Mouse (Mus musculus) midbrain, embryonic 15.5 days (tissue): Measurements from ENCODE around the gene Galnt14. TPM values are rescaled to one million over a fixed set of nuclear protein-coding genes. Genes with fewer than 3 reads are reported as not detected.

ENCODE experiments used
- ATAC-seq: fragments of 200-750 bp; cut with Nextera tagmentation; replicated peaks from 2 replicates; pipeline ENCODE4 v1.8.0; 2017; ENCODE audit warnings: moderate TSS enrichment
- H3K27ac ChIP-seq: fragments of 300-500 bp; sonication (generic); 2 replicates; pipeline ENCODE4 v1.5.1; 2015; ENCODE audit warnings: mild to moderate bottlenecking, inconsistent platforms
- H3K27me3 ChIP-seq: fragments of 300-500 bp; sonication (generic); replicated peaks from 2 replicates; pipeline ENCODE4 v1.6.1; 2015; ENCODE audit warnings: inconsistent platforms
- H3K36me3 ChIP-seq: fragments of 300-500 bp; sonication (generic); replicated peaks from 2 replicates; pipeline ENCODE4 v1.6.1; 2015; ENCODE audit warnings: inconsistent platforms
- H3K4me1 ChIP-seq: fragments of 300-500 bp; sonication (generic); 2 replicates; pipeline ENCODE4 v1.6.1; 2015; ENCODE audit warnings: inconsistent platforms
- H3K4me2 ChIP-seq: fragments of 300-500 bp; sonication (generic); 2 replicates; pipeline ENCODE4 v1.6.1; 2015; ENCODE audit warnings: inconsistent platforms, mild to moderate bottlenecking, moderate library complexity
- H3K4me3 ChIP-seq: fragments of 300-500 bp; sonication (generic); 2 replicates; pipeline ENCODE4 v1.5.1; 2015; ENCODE audit warnings: mild to moderate bottlenecking, inconsistent platforms
- H3K9ac ChIP-seq: fragments of 300-500 bp; sonication (generic); 2 replicates; pipeline ENCODE4 v1.6.1; 2015; ENCODE audit warnings: mild to moderate bottlenecking, inconsistent platforms
- H3K9me3 ChIP-seq: fragments of 300-500 bp; sonication (generic); 2 replicates; pipeline ENCODE4 v1.6.1; 2016; ENCODE audit warnings: inconsistent platforms
- WGBS: fragments of 180-500 bp; shearing (Covaris S2); methylation state at CpG from one replicate; pipeline ENCODE4 v1.1.7; 2015; ENCODE audit warnings: mixed read lengths; 5-methylcytosine and 5-hydroxymethylcytosine counted together
- polyA plus RNA-seq: library from polyadenylated mRNA; unstranded; fragments of >200 nt; fragmentation: Nextera tagmentation; extraction: Ambion mirVana; gene quantifications from 2 replicates; pipeline ENCODE4 v1.2.1, GENCODE M21; 2015

The Galnt14 gene
- polyA plus RNA-seq, 1 experiment from 2014 or later: 21.7 TPM

- Histone ChIP-seq H3K27me3 (no peaks in the 10 kb centered on the region), H3K27ac (no peak overlapping the region), H3K4me2 (no peak overlapping the region), H3K9me3 (no peaks in the 10 kb centered on the region), H3K36me3 (no peaks in the 10 kb centered on the region), H3K9ac (no peak overlapping the region), H3K4me3 (no peak overlapping the region), H3K4me1 (peaks cover 30% of the 10 kb centered on the region)
- ATAC-seq: no peak
Observed at GRCm38 (mm10) chr17:73703571-73703970, 6.7 kb downstream of the Galnt14 start.

- H3K36me3 ChIP-seq: no peaks in the 10 kb centered on the region
- H3K9me3 ChIP-seq: no peaks in the 10 kb centered on the region
- WGBS: 25% methylated on average over 7 of the region's 7 CpGs
- H3K4me1 ChIP-seq: peaks cover 30% of the 10 kb centered on the region
- peak overlapping the region; percentile 72 for H3K27ac ChIP-seq
- no peak overlapping the region for H3K9ac ChIP-seq
- no peak overlapping the region for H3K4me2 ChIP-seq
- ATAC-seq: no peak
- no peak overlapping the region for H3K4me3 ChIP-seq
- H3K27me3 ChIP-seq: no peaks in the 10 kb centered on the region
Observed at GRCm38 (mm10) chr17:73701016-73701415, 9.2 kb downstream of the Galnt14 start.

GRCm38 (mm10) chr17:73699881-73700280, 10.4 kb downstream of the Galnt14 start:
- Histone ChIP-seq H3K9me3 (no peaks in the 10 kb centered on the region), H3K9ac (no peak overlapping the region), H3K27ac (0 out of 2 replicates have a peak overlapping the region, but pooled peaks have one; percentile 72), H3K4me3 (no peak overlapping the region), H3K27me3 (no peaks in the 10 kb centered on the region), H3K4me2 (no peak overlapping the region), H3K4me1 (peaks cover 30% of the 10 kb centered on the region), H3K36me3 (no peaks in the 10 kb centered on the region)
- WGBS: 31% methylated on average over 6 of the region's 6 CpGs
- no peak for ATAC-seq

GRCm38 (mm10) chr17:73694206-73694952, 15.9 kb downstream of the Galnt14 start:
- H3K9me3 ChIP-seq: no peaks in the 10 kb centered on the region
- H3K27me3 ChIP-seq: no peaks in the 10 kb centered on the region
- no peak overlapping the region for H3K27ac ChIP-seq
- H3K4me1 ChIP-seq: peaks cover 7% of the 10 kb centered on the region
- ATAC-seq: no peak
- no peaks in the 10 kb centered on the region for H3K36me3 ChIP-seq
- H3K4me2 ChIP-seq: no peak overlapping the region
- H3K4me3 ChIP-seq: no peak overlapping the region
- 91% methylated on average over 3 of the region's 3 CpGs for WGBS
- H3K9ac ChIP-seq: no peak overlapping the region

- H3K27ac ChIP-seq: no peak overlapping the region
Observed at GRCm38 (mm10) chr17:73688261-73688660, 22.0 kb downstream of the Galnt14 start.

GRCm38 (mm10) chr17:73686292-73686691, 24.0 kb downstream of the Galnt14 start:
- H3K4me1 ChIP-seq: 0 out of 2 replicates have a peak, but pooled peaks cover 3% of the 10 kb centered on the region
- H3K4me3 ChIP-seq: no peak overlapping the region
- H3K9me3 ChIP-seq: no peaks in the 10 kb centered on the region
- ATAC-seq: no peak
- H3K9ac ChIP-seq: no peak overlapping the region
- H3K4me2 ChIP-seq: no peak overlapping the region
- H3K36me3 ChIP-seq: no peaks in the 10 kb centered on the region
- WGBS: 78% methylated on average over 8 of the region's 8 CpGs
- no peak overlapping the region for H3K27ac ChIP-seq
- no peaks in the 10 kb centered on the region for H3K27me3 ChIP-seq

More at GRCm38 (mm10) chr17:73688261-73688660, 22.0 kb downstream of the Galnt14 start:
- WGBS: 66% methylated on average over 3 of the region's 3 CpGs
- Histone ChIP-seq H3K4me1 (0 out of 2 replicates have a peak, but pooled peaks cover 3% of the 10 kb centered on the region), H3K36me3 (no peaks in the 10 kb centered on the region), H3K4me3 (no peak overlapping the region), H3K27me3 (no peaks in the 10 kb centered on the region), H3K4me2 (no peak overlapping the region), H3K9me3 (no peaks in the 10 kb centered on the region), H3K9ac (no peak overlapping the region)
- ATAC-seq: no peak

- Histone ChIP-seq H3K27ac (no peak overlapping the region), H3K36me3 (no peaks in the 10 kb centered on the region), H3K4me2 (no peak overlapping the region), H3K27me3 (no peaks in the 10 kb centered on the region), H3K4me1 (0 out of 2 replicates have a peak, but pooled peaks cover 3% of the 10 kb centered on the region), H3K4me3 (no peak overlapping the region), H3K9me3 (no peaks in the 10 kb centered on the region), H3K9ac (no peak overlapping the region)
- ATAC-seq: no peak
- WGBS: 88% methylated on average over 5 of the region's 5 CpGs
Observed at GRCm38 (mm10) chr17:73684746-73685145, 25.5 kb downstream of the Galnt14 start.

- Histone ChIP-seq H3K9ac (no peak overlapping the region), H3K27ac (no peak overlapping the region), H3K4me1 (peaks cover 5% of the 10 kb centered on the region; the same call in 1 of the 2 replicates), H3K27me3 (no peaks in the 10 kb centered on the region), H3K4me2 (no peak overlapping the region), H3K9me3 (no peaks in the 10 kb centered on the region), H3K36me3 (no peaks in the 10 kb centered on the region), H3K4me3 (no peak overlapping the region)
- no peak for ATAC-seq
- 78% methylated on average over 5 of the region's 5 CpGs for WGBS
Observed at GRCm38 (mm10) chr17:73671921-73672320, 38.3 kb downstream of the Galnt14 start.

GRCm38 (mm10) chr17:73670048-73670447, 40.2 kb downstream of the Galnt14 start:
- no peaks in the 10 kb centered on the region for H3K36me3 ChIP-seq
- no peak overlapping the region for H3K9ac ChIP-seq
- no peaks in the 10 kb centered on the region for H3K9me3 ChIP-seq
- H3K4me3 ChIP-seq: no peak overlapping the region
- 87% methylated on average over 2 of the region's 2 CpGs for WGBS
- peaks cover 5% of the 10 kb centered on the region; the same call in 1 of the 2 replicates for H3K4me1 ChIP-seq
- no peaks in the 10 kb centered on the region for H3K27me3 ChIP-seq
- H3K4me2 ChIP-seq: no peak overlapping the region
- H3K27ac ChIP-seq: no peak overlapping the region
- ATAC-seq: no peak

- H3K27me3 ChIP-seq: no peaks in the 10 kb centered on the region
- no peak overlapping the region for H3K4me2 ChIP-seq
- no peak overlapping the region for H3K9ac ChIP-seq
- H3K4me1 ChIP-seq: peaks cover 5% of the 10 kb centered on the region; the same call in 1 of the 2 replicates
- H3K4me3 ChIP-seq: no peak overlapping the region
- 84% methylated on average over 1 of the region's 1 CpGs for WGBS
- peak overlapping the region; percentile 21; the same call in 1 of the 2 replicates for H3K27ac ChIP-seq
- H3K36me3 ChIP-seq: no peaks in the 10 kb centered on the region
- no peaks in the 10 kb centered on the region for H3K9me3 ChIP-seq
- peak; percentile 75; the same call in 1 of the 2 replicates for ATAC-seq
Observed at GRCm38 (mm10) chr17:73668996-73669395, 41.3 kb downstream of the Galnt14 start.

GRCm38 (mm10) chr17:73663237-73663636, 47.0 kb downstream of the Galnt14 start:
- no peaks in the 10 kb centered on the region for H3K36me3 ChIP-seq
- H3K27me3 ChIP-seq: no peaks in the 10 kb centered on the region
- no peak overlapping the region for H3K4me3 ChIP-seq
- ATAC-seq: no peak
- H3K4me2 ChIP-seq: no peak overlapping the region
- H3K9ac ChIP-seq: no peak overlapping the region
- H3K27ac ChIP-seq: no peak overlapping the region
- no peaks in the 10 kb centered on the region for H3K9me3 ChIP-seq
- WGBS: 79% methylated on average over 3 of the region's 3 CpGs
- no peaks in the 10 kb centered on the region for H3K4me1 ChIP-seq

- H3K27ac ChIP-seq: no peak overlapping the region
- H3K27me3 ChIP-seq: no peaks in the 10 kb centered on the region
- no peak overlapping the region for H3K4me3 ChIP-seq
- H3K9ac ChIP-seq: no peak overlapping the region
- ATAC-seq: no peak
- no peaks in the 10 kb centered on the region for H3K4me1 ChIP-seq
- WGBS: 85% methylated on average over 6 of the region's 6 CpGs
- no peak overlapping the region for H3K4me2 ChIP-seq
- no peaks in the 10 kb centered on the region for H3K36me3 ChIP-seq
- no peaks in the 10 kb centered on the region for H3K9me3 ChIP-seq
Observed at GRCm38 (mm10) chr17:73658731-73659445, 51.4 kb downstream of the Galnt14 start.
